Mouse (Mus musculus): ENCODE data around the gene Pex13.
"Not testable (repeated sequence)": the region's sequence is repeated elsewhere in the genome, so short reads cannot be mapped to it uniquely, and the experiment has no call there.

Gene Pex13

GRCm38 (mm10) chr11:23634573-23634972, 31.2 kb downstream of the Pex13 start:
- peak; percentile 13 to 32 for DNase-seq

- no peak for DNase-seq
Observed at GRCm38 (mm10) chr11:23633879-23634215, 31.9 kb downstream of the Pex13 start.

GRCm38 (mm10) chr11:23632945-23633878, 32.5 kb downstream of the Pex13 start, which contains the start of gene 0610010F05Rik:
TSS of gene 0610010F05Rik (minus strand) at chr11:23633639.
- DNase-seq, result peak; percentile 90 to 94

- no peak for DNase-seq
Observed at GRCm38 (mm10) chr11:23630664-23631063, 35.1 kb downstream of the Pex13 start.

GRCm38 (mm10) chr11:23618995-23619394, 46.8 kb downstream of the Pex13 start:
- DNase-seq, result no peak

- no peak for DNase-seq
Observed at GRCm38 (mm10) chr11:23614546-23614945, 51.2 kb downstream of the Pex13 start.

- DNase-seq, result not testable (repeated sequence)
Observed at GRCm38 (mm10) chr11:23607291-23607690, 58.5 kb downstream of the Pex13 start.

Measured in cerebellum, postnatal 25 days (tissue).